Mouse (Mus musculus) spleen, postnatal 4 days (tissue): ENCODE data around the gene Tnp2.
"Not testable (repeated sequence)": the region's sequence is repeated elsewhere in the genome, so short reads cannot be mapped to it uniquely, and the experiment has no call there.

ENCODE experiments used
- DNase-seq, 2 experiments: peaks; one replicate each; pipeline ENCODE4 v3.0.0; 2022; ENCODE audit warnings: low spot score in 2 of 2

The Tnp2 gene

GRCm38 (mm10) chr16:10788271-10788670, at the start of gene Tnp2:
Gene Tnp2, minus strand, starts transcription at chr16:10788660.
- DNase-seq, result no peak

GRCm38 (mm10) chr16:10837903-10838302, 49.4 kb upstream of the Tnp2 start:
- DNase-seq, result peak in 1 of 2 experiments; percentile 60

DNA sequence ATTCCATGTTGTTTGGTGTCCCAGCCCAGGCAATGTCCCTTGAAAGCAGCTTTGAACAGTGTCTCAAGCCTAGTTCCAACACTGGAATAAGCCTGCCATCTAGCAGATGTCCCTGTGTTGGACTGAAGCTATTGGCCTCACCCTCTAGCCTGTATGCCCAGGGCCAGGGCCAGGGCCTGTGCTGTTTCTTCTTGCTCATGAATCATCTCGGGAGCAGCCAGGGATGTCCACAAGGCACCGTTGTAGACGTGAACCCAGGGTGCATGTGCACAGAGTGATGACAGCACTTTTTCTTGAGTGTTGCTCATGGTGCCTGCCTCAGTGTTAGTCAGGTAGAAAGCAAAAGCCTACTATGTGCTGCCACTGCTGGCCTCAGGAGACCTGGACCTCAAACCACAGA, 48.8 kb upstream of the Tnp2 start:
- peak in 1 of 2 experiments; percentile 59 for DNase-seq

- DNase-seq, result no peak
These were observed 47.9 kb upstream of the Tnp2 start for GRCm38 (mm10) chr16:10836388-10836787.

GRCm38 (mm10) chr16:10834911-10835587, 46.6 kb upstream of the Tnp2 start, which contains the start of gene Rmi2:
Gene Rmi2, plus strand, starts transcription at chr16:10835059.
- peak; percentile 86 to 93 for DNase-seq

- DNase-seq, result no peak
These were observed 46.1 kb upstream of the Tnp2 start for GRCm38 (mm10) chr16:10834542-10834910.

DNA sequence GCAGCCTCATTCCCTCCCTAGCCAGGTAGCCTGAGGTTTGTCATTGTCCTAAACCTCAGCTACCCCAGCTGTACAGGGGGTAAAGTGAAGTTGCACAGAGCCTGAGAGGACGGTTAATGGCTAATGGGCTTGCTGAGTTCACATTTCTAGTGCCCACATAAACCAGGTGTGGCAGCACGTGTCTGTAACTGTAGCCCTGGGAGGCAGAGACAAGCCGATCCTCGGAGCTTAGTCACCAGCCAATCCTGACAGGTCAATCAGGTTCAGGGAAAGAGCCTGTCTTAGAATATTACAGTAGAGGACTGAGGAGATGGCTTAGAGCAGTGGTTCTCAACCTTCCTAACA, 40.0 kb upstream of the Tnp2 start:
- no peak for DNase-seq

DNA sequence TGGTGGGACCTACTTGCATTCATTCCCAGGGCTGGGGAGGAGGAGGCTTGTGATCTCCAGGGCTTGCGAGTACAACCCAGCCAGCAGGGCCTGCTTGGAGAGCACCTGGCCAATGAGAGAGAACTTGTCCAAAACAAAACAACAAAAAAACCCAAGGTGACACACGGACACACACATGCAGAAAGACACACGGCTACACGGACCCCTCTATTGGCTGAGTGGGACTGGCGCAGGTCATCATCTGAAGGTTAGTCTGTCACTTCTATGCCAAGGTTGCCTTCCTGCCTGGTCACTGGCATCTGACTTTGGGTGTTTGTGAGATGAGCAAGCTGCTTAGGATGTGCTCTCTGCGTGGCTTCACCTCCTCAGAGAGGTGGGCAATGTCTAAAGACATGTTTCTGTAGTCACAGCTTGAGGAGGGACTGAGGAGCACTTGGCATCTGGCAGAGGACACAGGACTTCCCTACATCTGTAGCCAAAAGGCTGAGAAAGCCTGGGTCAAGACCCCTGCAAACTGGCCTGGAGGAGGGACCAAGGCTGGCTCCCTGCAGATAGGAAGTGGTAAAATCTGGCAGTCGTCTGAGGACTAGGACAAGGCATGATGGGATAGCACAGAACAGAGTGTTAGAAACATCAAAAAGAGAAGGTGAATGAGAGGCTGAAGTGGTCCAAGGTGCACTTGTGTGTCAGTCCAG, 39.5 kb upstream of the Tnp2 start:
- DNase-seq, result no peak

- no peak for DNase-seq
These were observed 38.8 kb upstream of the Tnp2 start for GRCm38 (mm10) chr16:10827269-10827668.

GRCm38 (mm10) chr16:10825840-10826239, 37.4 kb upstream of the Tnp2 start:
- DNase-seq, result no peak

- DNase-seq, result no peak
These were observed 36.1 kb upstream of the Tnp2 start for GRCm38 (mm10) chr16:10824536-10824935.

GRCm38 (mm10) chr16:10821387-10821786, 32.9 kb upstream of the Tnp2 start:
- DNase-seq, result no peak

- no peak for DNase-seq
These were observed 31.5 kb upstream of the Tnp2 start for GRCm38 (mm10) chr16:10819966-10820365.

DNA sequence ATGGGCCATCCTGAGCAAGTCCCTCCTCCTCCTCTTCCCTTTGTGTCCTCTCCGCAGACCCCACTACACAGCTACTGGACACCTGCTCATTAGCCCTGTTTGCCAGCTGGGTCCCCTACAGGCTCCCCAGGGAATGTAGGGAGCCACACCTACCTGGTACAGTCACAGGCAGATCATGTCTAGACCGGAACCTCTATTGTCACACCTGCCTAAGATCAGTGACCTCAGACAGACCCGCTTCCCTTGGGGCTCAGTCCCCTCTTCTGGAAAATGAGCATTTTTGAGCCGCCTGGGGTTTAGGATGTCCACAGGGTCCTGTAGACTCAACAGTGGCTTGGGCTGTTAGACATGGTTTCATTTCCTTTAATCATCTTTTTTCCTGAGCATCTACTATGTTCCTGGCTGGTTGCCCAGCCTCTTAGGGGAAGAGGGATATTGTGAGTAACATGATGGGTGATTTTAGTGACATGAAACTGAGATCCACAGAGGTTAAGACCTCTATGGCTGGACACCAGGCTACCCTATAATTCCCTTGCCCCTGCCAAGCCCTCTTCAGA, 30.2 kb upstream of the Tnp2 start:
- DNase-seq, result no peak

- no peak for DNase-seq
These were observed 26.4 kb upstream of the Tnp2 start for GRCm38 (mm10) chr16:10814864-10815263.

DNA sequence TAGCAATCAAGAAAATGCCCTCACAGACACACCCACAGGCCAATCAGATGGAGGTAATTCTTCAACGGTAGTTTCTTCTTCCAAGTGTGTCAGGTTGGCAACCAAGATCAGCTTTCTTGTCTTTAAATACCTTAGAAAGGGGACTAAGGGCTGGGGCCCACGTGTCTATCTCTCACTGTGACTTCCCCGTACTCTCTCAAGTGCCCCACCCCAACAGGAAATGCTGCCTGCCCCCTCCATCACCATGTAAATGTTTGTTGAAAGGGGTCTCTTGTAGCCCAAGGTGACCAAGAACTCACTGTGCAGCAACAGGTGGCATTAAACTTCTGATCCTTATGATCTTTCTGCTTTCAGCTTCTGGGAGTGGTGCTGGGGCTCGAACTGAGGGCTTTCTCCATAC, 25.3 kb upstream of the Tnp2 start:
- no peak for DNase-seq

GRCm38 (mm10) chr16:10812865-10813371, 24.5 kb upstream of the Tnp2 start, which contains the start of gene Gm11172:
Gene Gm11172, plus strand, starts transcription at chr16:10812915.
- no peak for DNase-seq

DNA sequence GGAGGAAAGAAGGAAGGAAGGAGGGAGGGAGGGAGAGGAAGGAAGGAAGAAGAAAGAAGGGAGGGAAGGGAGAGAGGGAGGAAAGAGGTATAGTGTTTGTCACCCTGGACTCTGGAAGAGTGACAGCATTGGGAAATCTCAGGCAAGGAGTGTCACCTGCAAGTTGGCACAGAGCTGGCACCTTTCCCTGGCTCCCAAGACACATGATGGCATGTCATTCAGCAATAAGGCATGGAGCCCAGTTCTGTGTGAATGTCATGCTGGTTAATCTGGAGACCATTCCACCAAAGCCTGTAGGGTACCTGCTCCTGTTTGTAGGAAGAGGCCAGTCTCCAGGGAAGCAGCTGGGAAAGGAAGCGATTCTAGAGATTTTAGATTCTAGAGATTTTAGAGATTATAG, 21.9 kb upstream of the Tnp2 start:
- DNase-seq, result no peak

DNA sequence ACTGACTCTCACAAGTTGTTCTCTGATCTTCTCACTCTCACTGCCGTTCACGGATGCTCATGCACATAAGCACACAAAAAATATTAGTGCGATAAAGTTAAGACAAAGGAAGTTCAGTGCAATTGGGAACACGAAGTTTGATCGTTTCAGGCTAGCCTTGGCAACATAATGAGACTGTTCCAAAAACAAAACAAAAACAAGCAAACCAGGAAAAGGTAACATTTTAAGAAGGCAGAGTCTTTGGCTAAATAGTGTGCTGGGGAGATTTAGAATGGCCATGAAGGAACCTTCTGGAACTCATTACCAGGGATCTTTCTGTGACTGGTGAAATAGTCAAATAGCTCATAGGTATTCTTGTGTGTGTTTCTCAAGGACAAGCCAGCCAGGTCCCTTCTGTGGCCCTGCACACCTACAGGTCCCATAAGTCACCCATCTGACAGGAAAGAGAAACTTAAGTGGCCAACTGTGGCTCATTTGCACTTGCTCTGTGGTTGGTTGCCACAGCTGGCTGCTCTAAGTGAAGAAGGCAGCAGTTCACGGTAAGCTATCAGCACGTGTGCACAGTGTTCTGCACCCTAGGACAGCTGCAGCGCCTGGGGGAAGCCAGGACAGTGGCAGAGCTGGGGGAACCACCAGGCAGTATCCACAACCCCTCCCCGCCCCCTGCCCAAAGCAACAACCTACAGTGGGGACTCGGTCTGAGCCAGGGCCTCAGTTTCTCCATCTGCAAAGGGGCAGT, 17.5 kb upstream of the Tnp2 start, which contains the start of gene Prm1:
Gene Prm1, minus strand, starts transcription at position 51 of the 739 bp plus-strand sequence.
- DNase-seq, result no peak

GRCm38 (mm10) chr16:10802420-10802819, 14.0 kb upstream of the Tnp2 start:
- not testable (repeated sequence) for DNase-seq

- no peak for DNase-seq
These were observed 7.6 kb upstream of the Tnp2 start, which contains the start of gene Prm2 for GRCm38 (mm10) chr16:10796034-10796433. Gene Prm2, minus strand, starts transcription at chr16:10796134.

DNA sequence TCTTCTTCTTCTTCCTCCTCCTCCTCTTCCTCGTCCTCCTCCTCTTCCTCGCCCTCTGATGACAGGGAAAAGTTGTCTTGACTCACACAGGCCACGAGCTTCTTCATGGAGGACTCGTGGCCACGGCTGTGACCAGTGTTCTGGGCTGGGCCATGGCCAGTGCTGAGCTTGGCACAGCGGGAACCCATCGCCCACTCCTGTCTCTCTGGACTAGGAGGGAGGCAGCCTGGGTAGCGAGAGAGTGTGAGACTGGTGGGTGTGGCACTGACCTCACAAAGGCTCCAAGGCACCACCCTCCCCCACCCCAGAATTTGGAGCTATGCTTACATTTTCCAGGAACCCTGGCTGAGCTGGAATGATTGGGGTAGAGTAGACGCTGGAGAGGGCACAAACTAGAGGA, 2.2 kb upstream of the Tnp2 start, which contains the start of gene Prm3:
Gene Prm3, minus strand, starts transcription at position 213 of the 400 bp plus-strand sequence.
- DNase-seq, result no peak
